Mouse (Mus musculus) heart, adult 18-20 months (tissue): ENCODE results near the gene Cnnm3. TPM values are rescaled to one million over a fixed set of nuclear protein-coding genes. Genes with fewer than 3 reads are reported as not detected.

ENCODE experiments used
- DNase-seq, 2 experiments: peaks; one replicate each; pipeline ENCODE4 v3.0.0; 2021 to 2022; ENCODE audit warnings: mixed read lengths in 1 of 2
- total RNA-seq, 2 experiments: library from RNA; stranded (reverse); gene quantifications; 2 replicates each; pipeline ENCODE4 v1.2.3; 2021

The Cnnm3 gene
- total RNA-seq, 2 experiments from 2014 or later = 13.1 to 16.6 TPM

GRCm38 (mm10) chr1:36497312-36497711 lies 14.4 kb upstream of the Cnnm3 start:
- DNase-seq = no peak

GRCm38 (mm10) chr1:36501261-36501660 lies 10.4 kb upstream of the Cnnm3 start:
- peak; percentile 63 to 88 for DNase-seq

- DNase-seq = peak in 1 of 2 experiments; percentile 63
Measured at GRCm38 (mm10) chr1:36508238-36508637, 3.4 kb upstream of the Cnnm3 start.

GRCm38 (mm10) chr1:36512089-36512965 lies 660 bp downstream of the Cnnm3 start:
- DNase-seq = peak; percentile 48 to 55

GRCm38 (mm10) chr1:36512966-36513280 lies 1.3 kb downstream of the Cnnm3 start:
- DNase-seq = no peak

- DNase-seq = no peak
Measured at GRCm38 (mm10) chr1:36513310-36513709, 1.6 kb downstream of the Cnnm3 start.

- no peak for DNase-seq
Measured at GRCm38 (mm10) chr1:36513718-36514117, 2.1 kb downstream of the Cnnm3 start.

GRCm38 (mm10) chr1:36518259-36518658 lies 6.6 kb downstream of the Cnnm3 start:
- DNase-seq = peak in 1 of 2 experiments; percentile 36

- DNase-seq = no peak
Measured at GRCm38 (mm10) chr1:36519626-36520025, 8.0 kb downstream of the Cnnm3 start.

GRCm38 (mm10) chr1:36522210-36522609 lies 10.5 kb downstream of the Cnnm3 start:
- DNase-seq = no peak

- DNase-seq = peak in 1 of 2 experiments; percentile 40
Measured at GRCm38 (mm10) chr1:36523332-36524013, 11.8 kb downstream of the Cnnm3 start.

- no peak for DNase-seq
Measured at GRCm38 (mm10) chr1:36524058-36524457, 12.4 kb downstream of the Cnnm3 start.

GRCm38 (mm10) chr1:36525774-36526173 lies 14.1 kb downstream of the Cnnm3 start:
- DNase-seq = no peak

- no peak for DNase-seq
Measured at GRCm38 (mm10) chr1:36526903-36527302, 15.2 kb downstream of the Cnnm3 start.

- no peak for DNase-seq
Measured at GRCm38 (mm10) chr1:36528351-36528750, 16.7 kb downstream of the Cnnm3 start.

- no peak for DNase-seq
Measured at GRCm38 (mm10) chr1:36529274-36529673, 17.6 kb downstream of the Cnnm3 start.

- DNase-seq = no peak
Measured at GRCm38 (mm10) chr1:36529875-36530274, 18.2 kb downstream of the Cnnm3 start.

- no peak for DNase-seq
Measured at GRCm38 (mm10) chr1:36530485-36530884, 18.8 kb downstream of the Cnnm3 start.

- DNase-seq = no peak
Measured at GRCm38 (mm10) chr1:36530962-36531361, 19.3 kb downstream of the Cnnm3 start.

- peak in 1 of 2 experiments; percentile 51 for DNase-seq
Measured at GRCm38 (mm10) chr1:36531461-36531860, 19.8 kb downstream of the Cnnm3 start.

- no peak for DNase-seq
Measured at GRCm38 (mm10) chr1:36533546-36533945, 21.9 kb downstream of the Cnnm3 start.

GRCm38 (mm10) chr1:36534595-36535058 lies 23.0 kb downstream of the Cnnm3 start:
- DNase-seq = peak in 1 of 2 experiments; percentile 62
